Mouse (Mus musculus): ENCODE results near the gene Plxnb2.

Gene Plxnb2

DNA sequence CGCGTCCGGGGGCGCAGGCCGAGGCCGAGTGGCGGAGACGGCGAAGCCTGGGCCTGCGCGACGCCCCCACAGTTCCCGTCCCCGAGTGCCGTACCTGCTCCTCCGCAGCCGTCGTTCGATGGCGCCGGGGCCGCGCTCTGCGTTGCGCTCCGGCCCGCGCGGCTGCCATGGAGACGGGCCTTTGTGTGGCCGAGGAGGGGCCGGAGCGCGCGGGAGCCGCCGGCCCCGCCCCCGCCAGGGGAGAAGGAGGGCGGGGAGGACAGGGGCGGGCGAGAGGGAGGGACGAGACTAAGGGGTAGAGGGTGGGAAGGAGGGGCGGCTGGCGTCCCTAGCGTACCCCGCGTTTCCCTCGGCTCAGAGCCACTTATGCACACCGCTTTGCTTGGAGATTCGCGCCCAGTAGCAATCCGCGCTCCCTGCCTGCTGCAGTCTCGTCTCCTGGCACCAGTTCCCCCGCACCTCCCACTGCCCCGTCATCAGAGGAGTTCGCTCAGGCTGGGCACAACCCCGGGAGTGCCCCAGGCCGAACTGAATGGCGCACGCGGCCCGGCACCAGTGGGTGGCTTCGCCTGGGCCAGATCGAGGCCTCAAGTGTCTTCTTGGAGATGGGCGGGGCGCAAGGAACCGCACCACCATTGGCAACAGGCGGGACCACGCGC lies at the start of gene Plxnb2:
Gene Plxnb2, minus strand, starts transcription at position 218 of the 659 bp plus-strand sequence.
- peak; percentile 39 for DNase-seq (ENCODE audit: low read depth, low spot score)

DNA sequence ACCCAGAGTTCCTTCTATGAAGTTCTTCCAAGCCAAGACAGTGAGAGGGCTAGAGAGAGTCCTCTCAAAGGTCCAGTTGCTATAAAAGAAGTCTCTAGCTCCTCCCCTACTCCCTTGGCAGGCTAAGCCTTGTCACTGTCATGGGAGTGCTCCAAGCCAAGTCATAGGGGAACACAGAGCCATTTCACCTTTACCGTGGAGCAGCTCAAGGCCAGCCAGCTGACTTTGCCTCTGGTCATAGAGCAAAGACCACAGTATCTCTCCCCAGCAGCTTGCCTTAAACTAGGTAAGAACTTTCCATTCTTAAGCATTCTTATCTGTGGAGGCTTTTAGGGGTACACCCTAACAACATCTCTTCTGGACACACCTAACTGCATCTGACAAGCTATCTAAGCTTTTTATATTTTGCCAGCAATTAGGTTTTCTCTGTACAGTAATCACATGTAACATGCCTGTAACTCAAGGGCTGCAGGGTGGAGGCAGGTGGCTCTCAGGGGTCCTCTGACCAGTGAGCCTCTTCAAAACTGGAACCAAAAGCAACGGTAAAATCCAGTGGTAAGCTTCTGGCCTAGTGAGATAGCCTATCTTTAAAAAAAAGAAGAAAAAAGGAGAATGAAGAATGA lies 35.1 kb upstream of the Plxnb2 start:
- DNase-seq (ENCODE audit: low read depth, low spot score): no peak

DNA sequence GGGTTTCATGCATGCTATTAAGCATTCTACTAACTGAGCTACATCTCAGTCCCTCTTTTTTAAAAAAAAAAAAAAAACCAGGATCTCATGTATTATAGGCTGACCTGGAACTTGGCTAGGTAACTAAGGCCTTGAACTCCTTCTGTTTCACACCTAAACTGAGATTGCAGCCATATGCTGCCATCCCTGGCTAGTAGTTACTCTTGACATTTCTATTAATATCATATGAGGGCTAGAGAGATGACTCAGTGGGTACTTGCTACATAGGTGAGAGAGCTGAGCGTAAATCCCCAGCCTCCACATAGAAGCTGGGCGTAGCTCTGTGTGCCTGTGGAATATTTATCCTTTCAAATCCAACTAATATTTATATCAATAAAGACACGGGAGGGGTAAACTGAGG lies 34.4 kb upstream of the Plxnb2 start:
- DNase-seq (ENCODE audit: low read depth, low spot score): no peak

DNA sequence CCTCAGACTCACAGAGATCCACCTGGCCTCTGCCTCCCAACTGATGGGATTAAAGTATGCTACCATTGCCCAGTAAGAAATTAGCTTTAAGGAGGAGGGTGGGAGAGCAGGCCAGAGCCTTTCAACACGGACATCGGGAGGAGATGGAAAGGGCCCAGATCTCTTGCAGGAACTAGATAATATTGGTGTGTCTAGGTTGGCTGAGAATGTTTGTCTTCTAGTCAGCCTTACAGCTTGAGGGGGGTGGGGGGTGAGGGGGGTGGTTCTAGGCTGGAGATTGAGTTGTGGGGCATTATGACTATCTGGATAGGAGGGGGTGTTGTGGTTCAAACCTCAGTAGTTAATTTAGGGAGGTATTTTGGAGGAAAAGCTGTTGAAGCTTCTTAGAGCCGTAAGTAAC lies 32.9 kb upstream of the Plxnb2 start:
- no peak for DNase-seq (ENCODE audit: low read depth, low spot score)

DNA sequence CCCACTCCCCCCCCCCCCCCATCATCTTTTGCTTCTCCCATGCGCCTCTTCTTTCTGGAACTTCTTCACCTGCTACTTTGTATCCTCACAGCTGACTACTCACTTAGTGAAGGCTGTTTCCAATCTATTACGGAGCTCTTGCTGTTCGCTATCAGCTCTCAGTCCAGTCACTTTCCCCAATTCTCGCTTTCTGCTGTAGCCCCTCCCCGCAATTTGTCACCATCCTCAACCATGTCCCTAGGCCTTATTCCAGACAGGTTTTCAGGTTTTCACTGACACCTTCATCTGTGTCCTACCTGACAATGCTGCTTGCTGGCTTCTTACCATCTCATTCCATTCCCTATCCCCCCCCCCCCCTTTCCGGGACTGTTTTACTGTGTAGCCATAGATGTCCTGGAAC lies 31.9 kb upstream of the Plxnb2 start:
- DNase-seq (ENCODE audit: low read depth, low spot score): peak; percentile 6

DNA sequence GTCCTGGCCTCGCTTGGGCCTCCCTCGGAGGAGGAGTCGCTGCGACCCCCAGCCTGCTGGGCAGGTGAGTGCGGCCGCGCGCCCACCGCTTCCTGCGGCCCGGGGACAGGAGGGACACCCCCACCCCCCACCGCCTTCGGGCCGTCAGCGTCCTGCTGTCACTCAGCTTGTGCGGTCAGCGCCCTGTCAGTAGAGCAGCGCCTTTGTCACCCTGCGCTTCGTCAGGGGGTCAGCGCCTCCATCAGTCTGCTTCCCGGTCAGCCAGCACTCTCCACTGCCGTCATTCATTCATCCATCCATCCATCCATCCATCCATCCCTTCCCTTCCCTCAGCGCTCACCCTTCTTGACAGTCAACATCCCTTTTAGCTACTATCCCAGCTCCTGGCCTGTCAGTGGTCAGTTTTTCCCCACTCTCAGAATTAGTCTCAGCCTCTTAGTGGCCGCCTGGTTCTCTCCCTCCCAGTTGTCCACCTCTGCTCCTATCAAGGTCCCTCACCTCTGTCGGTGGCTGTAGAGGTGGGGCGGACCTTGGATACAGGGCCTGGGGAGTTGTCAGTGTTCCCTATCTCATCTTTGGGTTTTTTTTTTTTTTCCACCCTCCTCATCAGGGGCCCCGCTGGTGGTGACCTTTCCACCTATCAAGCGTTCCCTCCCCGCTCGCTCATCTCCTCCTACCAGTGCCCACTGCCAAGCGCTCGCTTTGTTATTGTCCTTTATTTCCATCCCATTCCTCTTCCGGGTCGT lies 31.3 kb upstream of the Plxnb2 start:
- peak; percentile 31 for DNase-seq (ENCODE audit: low read depth, low spot score)

DNA sequence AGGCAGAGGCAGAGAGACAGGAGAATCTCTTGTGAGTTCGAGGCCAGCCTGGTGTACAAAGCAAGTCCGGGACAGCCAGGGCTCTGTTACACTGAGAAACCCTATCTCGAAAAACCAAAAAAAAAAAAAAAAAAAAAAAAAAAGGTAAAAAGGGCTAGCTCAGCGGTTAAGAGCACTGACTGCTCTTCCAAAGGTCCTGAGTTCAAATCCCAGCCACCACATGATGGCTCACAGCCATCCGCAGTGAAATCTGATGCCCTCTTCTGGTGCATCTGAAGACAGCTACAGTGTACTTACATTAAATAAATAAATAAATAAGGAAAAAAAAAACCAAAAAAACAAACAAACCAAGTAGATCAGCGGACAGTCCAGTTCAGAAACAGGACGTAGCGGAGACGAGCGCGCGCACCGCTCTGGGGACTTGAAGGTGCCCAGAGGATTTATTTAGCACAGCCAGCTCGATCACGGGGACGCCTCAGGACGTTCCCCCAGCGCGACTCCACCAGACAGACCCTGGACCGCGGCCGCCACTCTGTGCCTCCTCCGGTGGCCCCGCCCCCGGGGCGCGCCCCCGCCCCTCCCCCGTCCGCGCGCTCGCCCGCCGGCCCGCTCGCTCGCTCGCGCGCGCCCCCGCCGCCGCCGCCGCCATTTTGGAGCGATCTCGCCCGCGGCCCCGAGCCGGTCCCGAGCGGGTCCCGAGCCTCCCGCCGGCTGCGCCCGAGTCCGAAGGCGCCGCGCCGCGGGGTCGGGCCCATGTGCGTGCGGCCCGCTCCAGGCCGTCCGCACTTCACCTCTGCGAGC lies 30.5 kb upstream of the Plxnb2 start, which contains the start of gene Ppp6r2:
Gene Ppp6r2, plus strand, starts transcription at position 639 of the 801 bp plus-strand sequence.
- DNase-seq (ENCODE audit: low read depth, low spot score): peak; percentile 87

DNA sequence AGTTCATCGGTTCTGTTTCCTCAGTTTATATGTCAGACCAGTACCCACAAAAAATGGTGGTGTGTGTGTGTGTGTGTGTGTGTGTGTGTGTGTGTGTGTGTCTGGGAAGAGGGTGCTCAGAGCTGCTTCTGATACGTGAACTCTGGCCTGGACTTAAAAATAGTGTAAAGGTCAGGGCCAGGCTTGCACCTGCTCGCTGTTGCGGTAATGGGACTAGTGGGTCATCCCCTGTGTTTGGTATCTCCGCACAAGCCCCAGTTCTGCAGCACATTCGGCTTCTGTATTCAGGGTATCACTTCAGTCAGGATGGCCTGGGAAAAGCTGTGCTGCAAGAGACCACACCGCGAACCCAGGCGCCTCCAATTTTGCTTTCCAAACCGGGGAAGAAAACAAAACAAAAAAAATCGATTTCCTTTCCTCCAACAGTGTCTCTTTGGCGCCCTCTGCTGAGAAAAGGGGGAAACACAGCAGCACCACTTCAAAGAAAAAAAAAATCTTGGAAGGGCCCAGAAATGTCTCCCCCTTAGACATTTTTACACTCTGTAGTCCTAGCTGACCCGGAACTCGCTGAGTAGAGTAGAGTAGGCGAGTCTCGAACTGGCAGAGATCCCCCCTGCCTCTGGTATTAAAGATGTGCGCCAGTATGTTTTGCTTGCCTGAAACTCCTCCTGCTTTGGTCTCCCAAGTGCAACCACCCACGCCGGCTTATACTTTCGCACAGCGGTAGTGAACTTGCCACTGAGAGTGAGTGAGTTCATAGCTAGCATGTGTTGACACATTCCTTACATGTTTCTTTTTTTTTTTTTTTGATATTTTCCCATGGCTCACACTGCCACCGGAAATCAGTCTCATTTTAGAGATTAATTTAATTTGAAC lies 29.5 kb upstream of the Plxnb2 start:
- DNase-seq (ENCODE audit: low read depth, low spot score): peak; percentile 91

DNA sequence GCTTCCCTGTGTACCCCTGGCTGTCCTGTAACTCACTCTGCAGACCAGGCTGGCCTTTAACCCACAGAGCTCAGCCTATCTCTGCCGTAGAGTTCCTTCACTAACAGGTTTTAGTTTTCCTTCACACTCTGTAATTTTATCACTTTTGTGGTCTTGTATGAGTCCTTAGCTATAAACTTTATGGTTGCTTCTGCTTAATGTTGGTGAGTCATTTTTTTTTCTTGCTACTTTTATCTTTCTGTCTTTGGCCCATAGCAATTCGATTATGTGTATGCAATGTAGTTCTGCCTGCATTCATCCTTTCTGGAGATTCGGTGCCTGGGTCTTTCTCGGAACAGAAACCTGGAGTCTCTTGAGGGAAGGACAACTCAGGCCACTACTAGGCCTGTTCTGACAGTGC lies 26.9 kb upstream of the Plxnb2 start:
- DNase-seq (ENCODE audit: low read depth, low spot score): no peak

DNA sequence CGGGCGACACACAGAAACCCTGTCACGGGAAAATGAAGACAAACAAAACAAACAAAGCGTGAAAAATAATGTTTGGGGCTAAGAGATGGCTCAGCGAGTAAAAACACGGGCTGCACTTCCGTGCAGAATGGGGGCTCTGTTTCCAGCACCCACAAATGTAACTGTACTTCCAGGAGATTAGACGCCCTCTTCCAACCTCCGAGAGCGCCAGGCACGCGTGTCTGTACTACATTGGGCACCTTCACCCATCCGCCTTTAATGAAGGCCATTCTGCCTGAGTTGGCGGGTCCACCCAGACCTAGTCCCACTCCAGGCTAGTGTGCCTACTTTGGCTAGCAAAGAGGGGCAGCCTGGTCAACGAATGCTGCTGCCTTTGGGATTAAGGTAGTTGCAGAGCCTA lies 16.5 kb upstream of the Plxnb2 start:
- DNase-seq (ENCODE audit: low read depth, low spot score): no peak

DNA sequence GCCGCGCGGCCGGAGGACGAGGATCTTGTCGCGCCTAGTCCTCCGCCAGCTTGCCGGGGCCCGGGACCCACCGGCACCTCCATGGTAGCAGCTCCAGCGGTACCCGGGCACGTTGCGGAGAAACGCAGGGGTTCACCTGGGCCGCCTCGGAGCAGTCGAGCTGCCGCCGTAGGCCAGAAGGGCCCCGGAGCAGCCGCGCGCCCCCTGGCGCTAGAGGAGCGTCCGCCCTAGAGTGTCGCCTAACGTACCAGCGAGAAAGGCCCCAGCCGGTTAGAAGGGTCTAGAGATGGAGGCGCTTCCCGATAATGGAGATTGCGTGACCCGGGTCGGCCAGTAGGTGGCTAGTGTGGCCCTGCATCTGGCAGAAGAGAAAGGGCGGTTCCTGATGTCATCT lies 15.7 kb upstream of the Plxnb2 start, which contains the start of gene Dennd6b:
Gene Dennd6b, minus strand, starts transcription at position 184 of the 394 bp plus-strand sequence.
- DNase-seq (ENCODE audit: low read depth, low spot score): peak; percentile 98

DNA sequence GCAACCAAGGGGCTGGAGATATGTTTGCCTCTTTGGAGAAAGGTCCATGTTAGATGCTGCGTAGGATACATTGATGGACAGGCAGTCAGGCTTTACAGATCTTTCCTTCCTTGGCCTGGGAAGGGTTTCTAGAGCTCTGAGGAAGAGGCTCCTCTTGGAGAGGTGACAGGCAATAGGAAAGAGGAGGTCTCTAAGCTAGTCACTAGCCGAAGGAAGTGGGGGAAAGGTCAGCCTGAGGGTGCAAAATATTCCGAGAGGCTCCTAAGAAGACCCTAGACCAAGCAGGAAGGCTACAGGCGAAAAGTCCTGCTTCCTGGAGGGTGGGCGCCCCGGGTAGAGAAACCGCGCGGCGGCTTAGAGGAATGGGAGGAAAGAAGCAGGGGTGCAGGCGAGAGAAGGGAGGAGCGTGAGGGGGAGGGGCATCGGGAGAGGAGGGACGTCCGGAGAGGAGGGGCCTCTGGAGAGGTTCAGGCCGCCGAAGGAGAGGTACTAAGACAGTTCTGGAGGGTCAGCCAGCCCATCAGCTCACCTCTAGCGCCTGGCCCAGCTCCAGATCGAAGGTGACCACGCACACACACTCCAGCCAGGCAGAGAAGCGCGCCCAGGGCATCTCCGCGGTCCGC lies 15.2 kb upstream of the Plxnb2 start:
- DNase-seq (ENCODE audit: low read depth, low spot score): peak; percentile 93

DNA sequence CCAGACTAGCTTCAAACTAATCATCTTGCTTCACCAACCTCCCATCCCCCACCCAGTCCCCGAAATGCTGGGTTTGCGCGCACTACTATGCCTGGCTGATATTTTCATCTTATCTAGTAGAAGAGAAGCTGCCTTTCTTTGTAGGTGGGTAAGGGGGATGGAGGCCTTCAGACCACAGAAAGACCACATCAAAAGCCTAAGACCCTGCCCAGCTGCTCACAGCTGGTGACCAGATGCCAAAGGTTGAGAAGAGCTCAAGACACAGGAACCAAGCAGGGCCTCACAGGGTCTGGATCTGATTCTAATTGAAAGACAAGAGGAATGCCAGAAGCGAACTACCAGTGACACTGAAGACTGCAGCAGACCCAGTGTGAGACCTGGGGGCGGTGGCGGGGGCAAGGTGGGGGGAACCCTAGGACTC lies 14.7 kb upstream of the Plxnb2 start:
- DNase-seq (ENCODE audit: low read depth, low spot score): peak; percentile 29

DNA sequence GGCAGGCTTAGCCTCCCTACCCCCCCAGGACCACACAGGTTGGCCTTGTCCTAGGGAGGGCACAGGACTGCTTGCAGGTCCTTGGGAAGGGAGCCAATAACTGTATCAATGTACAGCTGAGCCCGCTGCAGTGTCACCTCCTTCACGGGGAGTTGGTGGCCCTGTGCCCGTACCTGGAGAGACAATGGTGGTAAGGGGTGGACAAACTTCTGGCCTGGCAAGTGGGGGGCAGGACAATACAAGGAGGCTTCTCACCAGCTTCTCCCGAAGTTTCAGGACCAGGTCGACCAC lies 4.3 kb upstream of the Plxnb2 start:
- DNase-seq (ENCODE audit: low read depth, low spot score): no peak

DNA sequence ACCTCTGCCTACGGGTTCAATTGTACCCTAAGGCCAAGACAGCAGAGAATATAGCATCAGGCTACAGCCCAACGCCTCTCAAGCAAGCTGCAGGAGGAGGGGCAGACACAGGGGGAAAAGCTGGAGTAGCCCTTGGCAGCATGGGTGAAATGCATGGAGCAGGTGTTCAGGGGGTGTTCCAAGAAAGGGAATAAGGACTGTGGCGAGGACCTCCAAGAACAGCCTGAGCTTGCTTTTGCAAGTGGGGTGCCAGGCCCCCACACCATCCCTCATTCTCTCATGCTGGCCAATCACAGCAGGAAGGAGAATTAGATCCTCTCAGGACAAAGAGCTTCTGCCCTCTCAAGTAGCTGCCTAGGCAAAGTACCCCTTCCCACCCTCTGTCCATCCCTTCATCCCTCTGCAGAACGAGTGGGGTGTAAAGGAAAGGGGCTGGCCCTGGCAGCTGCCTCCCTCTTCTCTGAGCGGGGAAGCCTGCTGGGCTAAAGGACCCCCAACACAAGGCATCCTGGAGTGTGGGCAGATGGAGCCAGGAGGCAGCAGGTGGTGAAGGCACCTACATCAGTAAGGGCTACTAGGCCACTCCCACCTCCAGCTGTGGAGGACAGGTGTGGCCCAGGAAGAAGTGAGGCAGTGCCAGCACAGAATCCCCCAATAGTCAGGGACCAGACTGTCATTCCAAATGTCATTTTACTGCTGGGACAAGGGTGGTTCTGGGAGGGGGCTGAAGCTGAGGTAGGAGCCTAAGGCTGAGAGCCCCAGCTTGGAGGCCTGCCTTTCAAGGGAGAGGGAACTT lies 3.8 kb upstream of the Plxnb2 start:
- no peak for DNase-seq (ENCODE audit: low read depth, low spot score)

DNA sequence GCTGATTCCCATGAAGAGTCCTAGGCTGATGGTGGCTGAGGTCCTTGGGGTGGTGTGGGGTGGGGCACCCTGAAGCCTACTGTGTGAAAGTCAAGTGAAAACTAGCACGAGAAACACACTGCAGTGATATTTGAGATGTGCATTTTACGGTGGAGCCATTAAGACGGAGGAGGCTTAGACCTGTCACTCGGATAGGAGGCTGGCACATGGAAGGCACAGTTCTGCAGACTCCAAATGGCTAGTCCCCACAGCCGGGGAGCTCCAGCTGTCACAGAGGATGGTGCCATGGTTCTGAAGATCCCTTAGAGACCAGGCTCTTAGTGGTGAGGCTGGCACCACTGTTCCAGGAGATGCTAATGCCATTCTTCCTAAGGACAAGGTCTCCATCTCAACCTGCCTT lies 2.3 kb upstream of the Plxnb2 start:
- no peak for DNase-seq (ENCODE audit: low read depth, low spot score)

DNA sequence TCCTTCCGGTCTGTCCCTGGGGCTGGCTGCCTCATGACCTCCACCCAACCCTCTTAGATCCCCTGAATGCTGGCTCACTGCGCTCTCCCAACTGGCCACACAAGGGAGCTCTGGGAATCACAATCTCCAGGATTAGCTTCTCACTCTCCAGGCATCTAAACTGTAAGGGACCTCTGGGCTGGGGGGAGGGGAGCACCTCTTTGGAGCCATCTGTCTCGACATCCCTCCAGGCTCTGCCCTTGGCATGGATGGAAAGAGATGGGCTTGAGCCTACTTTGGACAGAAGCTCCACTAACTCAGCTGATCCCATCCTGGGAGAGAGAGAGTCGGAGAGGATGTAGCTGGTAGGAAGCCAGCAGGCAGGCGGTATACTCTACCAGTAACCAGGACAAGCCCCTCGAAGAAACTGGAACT lies 1.7 kb upstream of the Plxnb2 start:
- DNase-seq (ENCODE audit: low read depth, low spot score): no peak

DNA sequence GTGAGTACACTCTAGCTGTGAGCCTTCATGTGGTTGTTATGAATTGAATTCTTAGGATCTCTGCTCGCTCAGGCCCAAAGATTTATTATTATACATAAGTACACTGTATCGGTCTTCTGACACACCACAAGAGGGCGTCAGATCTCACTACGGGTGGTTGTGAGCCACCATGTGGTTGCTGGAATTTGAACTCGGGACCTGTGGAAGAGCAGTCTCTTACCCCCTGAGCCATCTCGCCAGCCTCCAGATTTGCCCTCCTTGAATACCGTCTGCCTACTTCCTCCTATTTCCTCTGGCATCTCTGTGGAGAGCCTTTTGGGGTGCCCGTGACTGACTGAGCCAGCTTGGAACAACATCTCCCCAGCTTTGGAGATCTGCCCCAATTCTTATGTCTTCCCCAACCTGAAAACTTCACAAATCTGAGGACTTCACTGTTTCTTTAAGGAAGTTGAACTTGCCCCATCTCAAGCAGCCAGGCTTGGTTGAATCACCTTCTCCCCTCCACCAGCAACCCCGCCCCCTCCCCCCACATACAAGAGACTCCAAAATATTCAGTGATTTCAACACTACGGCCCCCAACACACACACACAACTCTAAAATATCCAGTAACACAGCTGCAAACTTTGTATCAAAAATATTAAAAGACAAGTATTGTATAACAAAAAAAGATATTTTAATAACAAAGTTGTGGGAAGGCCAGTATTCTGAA lies 1.1 kb upstream of the Plxnb2 start:
- DNase-seq (ENCODE audit: low read depth, low spot score): no peak

DNA sequence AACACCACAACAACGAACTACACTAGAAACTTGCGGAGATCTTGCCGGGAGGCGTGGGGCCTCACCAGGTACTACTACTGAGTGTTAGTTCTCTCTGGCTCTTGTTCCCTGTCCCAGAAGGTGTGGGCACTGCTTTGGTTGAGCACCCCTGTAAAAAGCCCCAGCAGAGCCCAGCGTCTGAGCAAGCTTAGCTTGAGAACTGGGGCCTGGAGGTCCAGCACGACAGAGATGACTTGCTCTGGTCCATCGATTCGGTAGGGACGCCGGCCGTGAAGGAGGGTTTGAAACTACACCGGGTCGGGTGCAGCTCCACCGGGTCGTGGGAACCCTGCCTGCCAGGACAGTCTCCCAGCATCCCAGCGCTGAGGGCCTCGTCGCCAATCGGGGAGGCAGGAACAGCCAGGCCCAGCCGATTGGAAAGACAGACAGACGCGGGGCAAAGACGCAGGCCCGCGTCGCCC lies 477 bp downstream of the Plxnb2 start:
- DNase-seq (ENCODE audit: low read depth, low spot score): no peak

Data from CD4-positive, CD25-positive, alpha-beta regulatory T cell, adult 2 months (primary cell).